Mouse (Mus musculus): Measurements from ENCODE around the gene Kcnq4. TPM values are rescaled to one million over a fixed set of nuclear protein-coding genes. Genes with fewer than 3 reads are reported as not detected.
A peak's percentile ranks its signal among the peaks of the same experiment; 100 is the strongest.

The Kcnq4 gene
- polyA plus RNA-seq, 1 experiment: 8.3 TPM

GRCm38 (mm10) chr4:120683278-120683997, 65.0 kb downstream of the Kcnq4 start:
- no peak for TF ChIP-seq CTCF (IDR thresholded peaks at IDR 0.05; ENCODE audit: insufficient read depth, low read length)
- TF ChIP-seq POLR2A (IDR thresholded peaks at IDR 0.05; ENCODE audit: borderline replicate concordance, extremely low read depth, low read depth, low read length): no peak
- Histone ChIP-seq H3K4me3 (replicated peaks; ENCODE audit: extremely low read depth, low read depth, low read length) (no peak overlapping the region), H3K4me1 (ENCODE audit: control insufficient read depth, insufficient read depth, low read length) (no peaks in the 10 kb centered on the region)
- WGBS: 50% methylated on average over 9 of the region's 9 CpGs
- DNase-seq: no peak

- WGBS: 42% methylated on average over 10 of the region's 10 CpGs
- Histone ChIP-seq H3K4me3 (replicated peaks; ENCODE audit: extremely low read depth, low read depth, low read length) (no peak overlapping the region), H3K4me1 (ENCODE audit: control insufficient read depth, insufficient read depth, low read length) (no peaks in the 10 kb centered on the region)
- no peak for TF ChIP-seq POLR2A (IDR thresholded peaks at IDR 0.05; ENCODE audit: borderline replicate concordance, extremely low read depth, low read depth, low read length)
- TF ChIP-seq CTCF (IDR thresholded peaks at IDR 0.05; ENCODE audit: insufficient read depth, low read length): peak; percentile 88
- peak; percentile 43 for DNase-seq
Measured at GRCm38 (mm10) chr4:120682168-120682567, 66.2 kb downstream of the Kcnq4 start.

- 50% methylated on average over 7 of the region's 7 CpGs for WGBS
- peak; percentile 25 for DNase-seq
- Histone ChIP-seq H3K4me1 (ENCODE audit: control insufficient read depth, insufficient read depth, low read length) (no peaks in the 10 kb centered on the region), H3K4me3 (replicated peaks; ENCODE audit: extremely low read depth, low read depth, low read length) (no peak overlapping the region)
- TF ChIP-seq CTCF (IDR thresholded peaks at IDR 0.05; ENCODE audit: insufficient read depth, low read length): peak; percentile 91
- TF ChIP-seq POLR2A (IDR thresholded peaks at IDR 0.05; ENCODE audit: borderline replicate concordance, extremely low read depth, low read depth, low read length): no peak
Measured at GRCm38 (mm10) chr4:120680953-120681352, 67.5 kb downstream of the Kcnq4 start.

GRCm38 (mm10) chr4:120675640-120676039, 72.8 kb downstream of the Kcnq4 start:
- WGBS: 63% methylated on average over 2 of the region's 2 CpGs
- no peaks in the 10 kb centered on the region for H3K4me1 ChIP-seq (ENCODE audit: control insufficient read depth, insufficient read depth, low read length)
- TF ChIP-seq POLR2A (IDR thresholded peaks at IDR 0.05; ENCODE audit: borderline replicate concordance, extremely low read depth, low read depth, low read length) (no peak), CTCF (IDR thresholded peaks at IDR 0.05; ENCODE audit: insufficient read depth, low read length) (no peak)
- H3K4me3 ChIP-seq (replicated peaks; ENCODE audit: extremely low read depth, low read depth, low read length): no peak overlapping the region
- DNase-seq: no peak

- DNase-seq: no peak
- H3K4me1 ChIP-seq (ENCODE audit: control insufficient read depth, insufficient read depth, low read length): no peaks in the 10 kb centered on the region
- H3K4me3 ChIP-seq (replicated peaks; ENCODE audit: extremely low read depth, low read depth, low read length): no peak overlapping the region
- TF ChIP-seq POLR2A (IDR thresholded peaks at IDR 0.05; ENCODE audit: borderline replicate concordance, extremely low read depth, low read depth, low read length): no peak
- no peak for TF ChIP-seq CTCF (IDR thresholded peaks at IDR 0.05; ENCODE audit: insufficient read depth, low read length)
- 78% methylated on average over 8 of the region's 8 CpGs for WGBS
Measured at GRCm38 (mm10) chr4:120674775-120675451, 73.5 kb downstream of the Kcnq4 start.

- TF ChIP-seq POLR2A (IDR thresholded peaks at IDR 0.05; ENCODE audit: borderline replicate concordance, extremely low read depth, low read depth, low read length) (no peak), CTCF (IDR thresholded peaks at IDR 0.05; ENCODE audit: insufficient read depth, low read length) (no peak)
- WGBS: 79% methylated on average over 3 of the region's 3 CpGs
Measured at GRCm38 (mm10) chr4:120673606-120674005, 74.8 kb downstream of the Kcnq4 start.

DNA sequence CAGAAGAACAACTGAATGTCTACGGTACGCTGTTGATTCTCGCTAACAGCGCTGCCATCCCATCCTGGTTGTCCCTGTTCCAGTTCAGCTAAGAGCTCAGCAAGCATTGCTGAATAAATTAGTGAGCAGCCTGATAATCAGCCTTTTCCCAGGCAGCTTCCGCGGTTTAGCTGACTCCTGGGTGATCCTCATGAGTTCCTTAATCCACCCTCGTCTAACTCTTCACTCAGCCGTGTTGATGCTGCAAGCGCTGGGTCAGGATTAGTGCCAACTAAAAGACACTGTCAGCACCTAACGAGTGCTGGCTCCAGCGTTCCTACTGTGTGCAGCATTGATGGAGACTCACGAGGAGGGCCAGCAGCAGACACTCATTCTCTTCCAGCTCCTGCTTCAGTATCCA, 77.4 kb downstream of the Kcnq4 start:
- H3K4me1 ChIP-seq (ENCODE audit: control insufficient read depth, insufficient read depth, low read length): peaks cover 4% of the 10 kb centered on the region
- H3K4me3 ChIP-seq (replicated peaks; ENCODE audit: extremely low read depth, low read depth, low read length): no peak overlapping the region
- TF ChIP-seq POLR2A (IDR thresholded peaks at IDR 0.05; ENCODE audit: borderline replicate concordance, extremely low read depth, low read depth, low read length) (no peak), CTCF (IDR thresholded peaks at IDR 0.05; ENCODE audit: insufficient read depth, low read length) (no peak)
- WGBS: 63% methylated on average over 12 of the region's 12 CpGs
- no peak for DNase-seq

More at GRCm38 (mm10) chr4:120673606-120674005, 74.8 kb downstream of the Kcnq4 start:
- Histone ChIP-seq H3K4me1 (ENCODE audit: control insufficient read depth, insufficient read depth, low read length) (no peaks in the 10 kb centered on the region), H3K4me3 (replicated peaks; ENCODE audit: extremely low read depth, low read depth, low read length) (no peak overlapping the region)
- DNase-seq: no peak

DNA sequence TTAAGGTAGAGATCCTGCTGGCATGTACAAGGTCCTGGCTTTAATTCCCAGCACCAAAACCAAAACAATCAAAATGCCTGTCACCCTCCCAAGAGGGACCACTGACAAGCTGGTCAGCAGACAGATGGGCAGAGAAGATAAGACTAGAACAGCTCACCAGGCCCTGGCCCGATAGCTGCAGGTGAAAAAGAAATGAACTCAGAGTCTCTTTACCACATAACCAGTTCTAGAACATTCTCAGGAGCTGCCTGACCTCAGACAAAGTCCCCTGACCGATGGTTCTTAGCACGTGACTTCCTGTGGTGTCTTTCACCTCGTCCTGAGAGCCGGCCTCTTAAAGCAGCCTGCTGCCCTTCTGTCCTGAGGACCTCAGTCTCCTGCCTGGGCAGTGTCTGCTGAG, 78.8 kb downstream of the Kcnq4 start:
- no peak overlapping the region for H3K4me3 ChIP-seq (replicated peaks; ENCODE audit: extremely low read depth, low read depth, low read length)
- 51% methylated on average over 5 of the region's 5 CpGs for WGBS
- TF ChIP-seq CTCF (IDR thresholded peaks at IDR 0.05; ENCODE audit: insufficient read depth, low read length) (no peak), POLR2A (IDR thresholded peaks at IDR 0.05; ENCODE audit: borderline replicate concordance, extremely low read depth, low read depth, low read length) (no peak)
- no peak for DNase-seq
- peaks cover 4% of the 10 kb centered on the region for H3K4me1 ChIP-seq (ENCODE audit: control insufficient read depth, insufficient read depth, low read length)

DNA sequence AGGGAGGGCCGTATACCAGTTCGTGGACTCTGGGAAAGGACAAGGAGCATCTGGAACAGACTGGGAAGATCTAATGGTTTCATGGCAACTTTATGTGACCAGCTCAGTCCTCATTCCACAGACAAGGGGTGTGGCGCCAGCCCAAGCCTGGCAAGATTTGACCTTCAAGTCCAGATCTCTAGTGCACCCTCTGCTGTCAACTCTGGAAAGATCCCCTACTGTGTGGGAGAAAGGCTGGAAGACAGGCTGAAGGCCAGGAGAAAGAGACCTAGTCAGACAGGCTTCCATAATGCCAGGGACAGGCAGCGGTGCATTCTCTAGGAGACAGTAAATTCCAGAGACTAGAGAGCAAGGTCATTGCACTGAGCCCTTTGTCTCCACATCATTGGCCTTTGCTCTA, 79.9 kb downstream of the Kcnq4 start:
- TF ChIP-seq CTCF (IDR thresholded peaks at IDR 0.05; ENCODE audit: insufficient read depth, low read length) (peak; percentile 5; the same call in 1 of the 2 replicates), POLR2A (IDR thresholded peaks at IDR 0.05; ENCODE audit: borderline replicate concordance, extremely low read depth, low read depth, low read length) (no peak)
- DNase-seq: peak; percentile 13
- 93% methylated on average over 4 of the region's 4 CpGs for WGBS
- Histone ChIP-seq H3K4me3 (replicated peaks; ENCODE audit: extremely low read depth, low read depth, low read length) (no peak overlapping the region), H3K4me1 (ENCODE audit: control insufficient read depth, insufficient read depth, low read length) (peaks cover 4% of the 10 kb centered on the region)

DNA sequence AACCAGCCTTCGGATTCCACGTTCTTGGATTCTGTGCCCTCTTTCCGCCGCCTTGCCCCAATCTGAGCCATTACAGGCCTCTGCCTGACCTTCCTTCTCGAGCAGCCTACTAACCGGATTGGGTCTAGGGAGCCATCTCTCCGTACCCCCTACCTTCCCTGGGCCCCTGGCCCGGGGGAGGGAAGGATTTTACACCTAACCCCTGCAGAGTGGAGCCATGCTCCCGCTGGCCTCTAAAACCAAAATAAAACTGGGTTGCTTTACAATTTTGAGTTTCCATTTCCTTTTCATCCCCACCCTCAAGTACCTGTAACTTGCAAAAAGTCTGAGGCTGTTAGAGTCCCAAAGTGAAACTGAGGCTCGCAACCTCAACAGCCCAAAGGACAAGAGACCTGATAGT, 80.9 kb downstream of the Kcnq4 start:
- H3K4me3 ChIP-seq (replicated peaks; ENCODE audit: extremely low read depth, low read depth, low read length): peak overlapping the region; percentile 40
- WGBS: 44% methylated on average over 10 of the region's 10 CpGs
- TF ChIP-seq CTCF (IDR thresholded peaks at IDR 0.05; ENCODE audit: insufficient read depth, low read length): no peak
- TF ChIP-seq POLR2A (IDR thresholded peaks at IDR 0.05; ENCODE audit: borderline replicate concordance, extremely low read depth, low read depth, low read length): no peak
- DNase-seq: no peak
- H3K4me1 ChIP-seq (ENCODE audit: control insufficient read depth, insufficient read depth, low read length): peaks cover 4% of the 10 kb centered on the region
